Mouse (Mus musculus) liver, embryonic 15.5 days (tissue): ENCODE data around the gene Tbxas1. TPM values are rescaled to one million over a fixed set of nuclear protein-coding genes. Genes with fewer than 3 reads are reported as not detected.
A peak's percentile ranks its signal among the peaks of the same experiment; 100 is the strongest.

Source experiments
- ATAC-seq: fragments of 200-750 bp; cut with Nextera tagmentation; 2 replicates; pipeline ENCODE4 v1.8.0; 2017; ENCODE audit warnings: moderate number of reproducible peaks, mild to moderate bottlenecking, moderate library complexity; ENCODE audit not compliant: insufficient read depth
- H3K27ac ChIP-seq: fragments of 300-500 bp; sonication (generic); replicated peaks from 2 replicates; pipeline ENCODE4 v1.5.1; 2015; ENCODE audit warnings: mild to moderate bottlenecking, inconsistent platforms
- H3K27me3 ChIP-seq: fragments of 300-500 bp; sonication (generic); 2 replicates; pipeline ENCODE4 v1.6.1; 2015; ENCODE audit warnings: mild to moderate bottlenecking, inconsistent platforms
- H3K36me3 ChIP-seq: fragments of 300-500 bp; sonication (generic); replicated peaks from 2 replicates; pipeline ENCODE4 v1.6.1; 2015; ENCODE audit warnings: moderate library complexity, mild to moderate bottlenecking, inconsistent platforms
- H3K4me1 ChIP-seq: fragments of 300-500 bp; sonication (generic); replicated peaks from 2 replicates; pipeline ENCODE4 v1.6.1; 2015; ENCODE audit warnings: inconsistent platforms
- H3K4me2 ChIP-seq: fragments of 300-500 bp; sonication (generic); 2 replicates; pipeline ENCODE4 v1.6.1; 2015; ENCODE audit warnings: moderate library complexity, mild to moderate bottlenecking, inconsistent platforms
- H3K4me3 ChIP-seq: fragments of 300-500 bp; sonication (generic); replicated peaks from 2 replicates; pipeline ENCODE4 v1.5.1; 2015; ENCODE audit warnings: mild to moderate bottlenecking, inconsistent platforms
- H3K9ac ChIP-seq: fragments of 300-500 bp; sonication (generic); 2 replicates; pipeline ENCODE4 v1.6.1; 2015; ENCODE audit warnings: moderate library complexity, mild to moderate bottlenecking, inconsistent platforms
- H3K9me3 ChIP-seq: fragments of 300-500 bp; sonication (generic); replicated peaks from 2 replicates; pipeline ENCODE4 v1.6.1; 2016; ENCODE audit warnings: inconsistent platforms
- WGBS: fragments of 180-500 bp; shearing (Covaris S2); methylation state at CpG from one replicate; pipeline ENCODE4 v1.1.7; 2015; ENCODE audit warnings: mixed read lengths; ENCODE audit not compliant: insufficient replicate concordance; 5-methylcytosine and 5-hydroxymethylcytosine counted together
- polyA plus RNA-seq: library from polyadenylated mRNA; unstranded; fragments of >200 nt; fragmentation: Nextera tagmentation; extraction: Ambion mirVana; gene quantifications from 2 replicates; pipeline ENCODE4 v1.2.1, GENCODE M21; 2015

The Tbxas1 gene
- polyA plus RNA-seq, 1 experiment from 2014 or later, result 9.0 TPM

- Histone ChIP-seq H3K27ac (peak overlapping the region; percentile 69), H3K4me1 (peaks cover 63% of the 10 kb centered on the region), H3K9ac (peak overlapping the region; percentile 1; the same call in 1 of the 2 replicates), H3K4me3 (no peak overlapping the region), H3K36me3 (no peaks in the 10 kb centered on the region), H3K4me2 (peak overlapping the region; percentile 25), H3K9me3 (no peaks in the 10 kb centered on the region), H3K27me3 (no peaks in the 10 kb centered on the region)
- 16% methylated on average over 2 of the region's 2 CpGs for WGBS
- peak; percentile 92 for ATAC-seq
Measured at GRCm38 (mm10) chr6:38892017-38892416, 16.8 kb downstream of the Tbxas1 start.

GRCm38 (mm10) chr6:38893615-38894014, 18.4 kb downstream of the Tbxas1 start:
- peaks cover 75% of the 10 kb centered on the region for H3K4me1 ChIP-seq
- H3K4me3 ChIP-seq, result no peak overlapping the region
- no peak overlapping the region for H3K4me2 ChIP-seq
- no peaks in the 10 kb centered on the region for H3K27me3 ChIP-seq
- WGBS, result 83% methylated on average over 3 of the region's 3 CpGs
- H3K36me3 ChIP-seq, result no peaks in the 10 kb centered on the region
- no peak for ATAC-seq
- no peak overlapping the region for H3K9ac ChIP-seq
- no peak overlapping the region for H3K27ac ChIP-seq
- no peaks in the 10 kb centered on the region for H3K9me3 ChIP-seq

GRCm38 (mm10) chr6:38900073-38900472, 24.9 kb downstream of the Tbxas1 start:
- Histone ChIP-seq H3K4me1 (peaks cover 82% of the 10 kb centered on the region), H3K27ac (peak overlapping the region; percentile 96), H3K36me3 (no peaks in the 10 kb centered on the region), H3K4me3 (peak overlapping the region; percentile 36), H3K9me3 (no peaks in the 10 kb centered on the region), H3K27me3 (no peaks in the 10 kb centered on the region), H3K9ac (peak overlapping the region; percentile 38), H3K4me2 (peak overlapping the region; percentile 70)
- WGBS, result 18% methylated on average over 4 of the region's 4 CpGs
- ATAC-seq, result peak; percentile 86

GRCm38 (mm10) chr6:38900479-38901126, 25.4 kb downstream of the Tbxas1 start:
- Histone ChIP-seq H3K27ac (peak overlapping the region; percentile 96), H3K36me3 (no peaks in the 10 kb centered on the region), H3K4me2 (peak overlapping the region; percentile 70), H3K4me1 (peaks cover 77% of the 10 kb centered on the region), H3K9ac (peak overlapping the region; percentile 42), H3K27me3 (no peaks in the 10 kb centered on the region), H3K4me3 (peak overlapping the region; percentile 36), H3K9me3 (no peaks in the 10 kb centered on the region)
- peak; percentile 89 for ATAC-seq
- 44% methylated on average over 4 of the region's 4 CpGs for WGBS

- WGBS, result 36% methylated on average over 4 of the region's 4 CpGs
- H3K4me2 ChIP-seq, result peak overlapping the region; percentile 70
- ATAC-seq, result peak; percentile 19
- H3K4me3 ChIP-seq, result peak overlapping the region; percentile 36
- no peaks in the 10 kb centered on the region for H3K9me3 ChIP-seq
- no peaks in the 10 kb centered on the region for H3K36me3 ChIP-seq
- H3K9ac ChIP-seq, result peak overlapping the region; percentile 42
- no peaks in the 10 kb centered on the region for H3K27me3 ChIP-seq
- H3K27ac ChIP-seq, result peak overlapping the region; percentile 96
- H3K4me1 ChIP-seq, result peaks cover 72% of the 10 kb centered on the region
Measured at GRCm38 (mm10) chr6:38901152-38901551, 25.9 kb downstream of the Tbxas1 start.

GRCm38 (mm10) chr6:38901636-38902035, 26.4 kb downstream of the Tbxas1 start:
- peaks cover 67% of the 10 kb centered on the region for H3K4me1 ChIP-seq
- peak overlapping the region; percentile 42 for H3K9ac ChIP-seq
- ATAC-seq, result no peak
- H3K4me3 ChIP-seq, result 0 out of 2 replicates have a peak overlapping the region, but pooled peaks have one; percentile 36
- peak overlapping the region; percentile 96 for H3K27ac ChIP-seq
- H3K27me3 ChIP-seq, result no peaks in the 10 kb centered on the region
- H3K36me3 ChIP-seq, result no peaks in the 10 kb centered on the region
- peak overlapping the region; percentile 70 for H3K4me2 ChIP-seq
- no peaks in the 10 kb centered on the region for H3K9me3 ChIP-seq
- WGBS, result 12% methylated on average over 3 of the region's 3 CpGs

GRCm38 (mm10) chr6:38902820-38903439, 27.7 kb downstream of the Tbxas1 start:
- no peak for ATAC-seq
- H3K27me3 ChIP-seq, result no peaks in the 10 kb centered on the region
- H3K4me3 ChIP-seq, result no peak overlapping the region
- H3K27ac ChIP-seq, result peak overlapping the region; percentile 72
- H3K36me3 ChIP-seq, result no peaks in the 10 kb centered on the region
- H3K9ac ChIP-seq, result no peak overlapping the region
- no peaks in the 10 kb centered on the region for H3K9me3 ChIP-seq
- peak overlapping the region; percentile 23 for H3K4me2 ChIP-seq
- peaks cover 66% of the 10 kb centered on the region for H3K4me1 ChIP-seq
- WGBS, result 64% methylated on average over 10 of the region's 10 CpGs

- Histone ChIP-seq H3K4me3 (no peak overlapping the region), H3K36me3 (no peaks in the 10 kb centered on the region), H3K27ac (peak overlapping the region; percentile 54; the same call in 1 of the 2 replicates), H3K9ac (no peak overlapping the region), H3K4me1 (peaks cover 69% of the 10 kb centered on the region), H3K4me2 (no peak overlapping the region), H3K27me3 (no peaks in the 10 kb centered on the region; the same call in 1 of the 2 replicates), H3K9me3 (no peaks in the 10 kb centered on the region)
- 85% methylated on average over 6 of the region's 6 CpGs for WGBS
- ATAC-seq, result no peak
Measured at GRCm38 (mm10) chr6:38906005-38906404, 30.8 kb downstream of the Tbxas1 start.

GRCm38 (mm10) chr6:38908401-38908800, 33.2 kb downstream of the Tbxas1 start:
- peaks cover 70% of the 10 kb centered on the region for H3K4me1 ChIP-seq
- H3K9ac ChIP-seq, result no peak overlapping the region; the same call in 1 of the 2 replicates
- H3K27ac ChIP-seq, result peak overlapping the region; percentile 31; the same call in 1 of the 2 replicates
- H3K27me3 ChIP-seq, result no peaks in the 10 kb centered on the region; the same call in 1 of the 2 replicates
- no peak overlapping the region for H3K4me2 ChIP-seq
- H3K9me3 ChIP-seq, result no peaks in the 10 kb centered on the region
- no peaks in the 10 kb centered on the region for H3K36me3 ChIP-seq
- 79% methylated on average over 6 of the region's 6 CpGs for WGBS
- no peak for ATAC-seq
- no peak overlapping the region for H3K4me3 ChIP-seq

GRCm38 (mm10) chr6:38910828-38911559, 35.8 kb downstream of the Tbxas1 start:
- peak overlapping the region; percentile 54 for H3K4me2 ChIP-seq
- peak overlapping the region; percentile 58 for H3K9ac ChIP-seq
- 5% methylated on average over 3 of the region's 3 CpGs for WGBS
- peaks cover 92% of the 10 kb centered on the region for H3K4me1 ChIP-seq
- H3K27ac ChIP-seq, result peak overlapping the region; percentile 100
- H3K36me3 ChIP-seq, result no peaks in the 10 kb centered on the region
- ATAC-seq, result peak; percentile 93
- no peaks in the 10 kb centered on the region; the same call in 1 of the 2 replicates for H3K27me3 ChIP-seq
- peak overlapping the region; percentile 19 for H3K4me3 ChIP-seq
- no peaks in the 10 kb centered on the region for H3K9me3 ChIP-seq

GRCm38 (mm10) chr6:38912121-38912660, 37.0 kb downstream of the Tbxas1 start:
- Histone ChIP-seq H3K4me3 (no peak overlapping the region), H3K4me2 (peak overlapping the region; percentile 54), H3K4me1 (peaks cover 100% of the 10 kb centered on the region), H3K27me3 (no peaks in the 10 kb centered on the region; the same call in 1 of the 2 replicates), H3K9me3 (no peaks in the 10 kb centered on the region), H3K36me3 (no peaks in the 10 kb centered on the region), H3K27ac (peak overlapping the region; percentile 100), H3K9ac (peak overlapping the region; percentile 58)
- peak; percentile 20 for ATAC-seq
